Mouse (Mus musculus) gastrocnemius, adult 2 months (tissue): ENCODE data around the gene Aanat. TPM values are rescaled to one million over a fixed set of nuclear protein-coding genes. Genes with fewer than 3 reads are reported as not detected.

Experiments
- DNase-seq: peaks from one replicate; pipeline ENCODE4 v3.0.0; 2022
- H3K27ac ChIP-seq: fragments of 200-600 bp; 2 replicates; pipeline ENCODE4 v1.8.1; 2022; ENCODE audit warnings: mild to moderate bottlenecking
- H3K4me3 ChIP-seq: fragments of 200-600 bp; 2 replicates; pipeline ENCODE4 v1.8.1; 2022; ENCODE audit warnings: mild to moderate bottlenecking, moderate library complexity
- CTCF ChIP-seq: fragments of 200-600 bp; IDR thresholded peaks from 2 replicates; pipeline ENCODE4 v1.8.1; 2022; ENCODE audit warnings: antibody characterized with exemption, mild to moderate bottlenecking, moderate library complexity
- intact Hi-C: fragments of 180-260 bp; cut with DNase I; formaldehyde crosslinking; loops from one replicate; pipeline ENCODE4 v1.15.1; 2025
- total RNA-seq, 2 experiments: library from RNA; stranded (reverse); gene quantifications; 2 replicates each; pipeline ENCODE4 v1.2.3; 2021

Aanat gene
- total RNA-seq, 2 experiments from 2014 or later = not detected

GRCm38 (mm10) chr11:116555572-116555971 is 30.7 kb upstream of the Aanat start:
- peak overlapping the region; percentile 66 for H3K27ac ChIP-seq
- intact Hi-C loops = no loop called here
- TF ChIP-seq CTCF = no peak

GRCm38 (mm10) chr11:116556308-116556707 is 29.9 kb upstream of the Aanat start:
- DNase-seq = peak; percentile 50

More at GRCm38 (mm10) chr11:116555572-116555971, 30.7 kb upstream of the Aanat start:
- no peak for DNase-seq
- no peak overlapping the region for H3K4me3 ChIP-seq

GRCm38 (mm10) chr11:116565283-116566041 is 20.8 kb upstream of the Aanat start:
- H3K27ac ChIP-seq = peak overlapping the region; percentile 31
- DNase-seq = no peak

More at GRCm38 (mm10) chr11:116556308-116556707, 29.9 kb upstream of the Aanat start:
- H3K27ac ChIP-seq = peak overlapping the region; percentile 66
- H3K4me3 ChIP-seq = peak overlapping the region; percentile 9; the same call in 1 of the 2 replicates
- no peak for TF ChIP-seq CTCF
- intact Hi-C loops = no loop called here

GRCm38 (mm10) chr11:116567531-116567930 is 18.7 kb upstream of the Aanat start:
- peak overlapping the region; percentile 71 for H3K27ac ChIP-seq
- intact Hi-C loops = no loop called here
- no peak for TF ChIP-seq CTCF
- peak; percentile 69 for DNase-seq
- H3K4me3 ChIP-seq = peak overlapping the region; percentile 6; the same call in 1 of the 2 replicates

More at GRCm38 (mm10) chr11:116565283-116566041, 20.8 kb upstream of the Aanat start:
- no peak for TF ChIP-seq CTCF
- no peak overlapping the region for H3K4me3 ChIP-seq
- intact Hi-C loops = no loop called here

GRCm38 (mm10) chr11:116570821-116571220 is 15.4 kb upstream of the Aanat start:
- TF ChIP-seq CTCF = no peak
- DNase-seq = no peak
- Histone ChIP-seq H3K27ac (no peak overlapping the region), H3K4me3 (no peak overlapping the region)
- intact Hi-C loops = no loop called here

- no peak overlapping the region for H3K4me3 ChIP-seq
- intact Hi-C loops = no loop called here
- peak; percentile 46 for DNase-seq
- TF ChIP-seq CTCF = no peak
- peak overlapping the region; percentile 35 for H3K27ac ChIP-seq
Observed at GRCm38 (mm10) chr11:116571767-116572679, 14.2 kb upstream of the Aanat start.

GRCm38 (mm10) chr11:116572756-116573543 is 13.3 kb upstream of the Aanat start:
- Histone ChIP-seq H3K4me3 (no peak overlapping the region), H3K27ac (peak overlapping the region; percentile 50)
- intact Hi-C loops = no loop called here
- no peak for TF ChIP-seq CTCF
- DNase-seq = no peak

- Histone ChIP-seq H3K27ac (peak overlapping the region; percentile 2; the same call in 1 of the 2 replicates), H3K4me3 (no peak overlapping the region)
- no peak for DNase-seq
- intact Hi-C loops = no loop called here
- TF ChIP-seq CTCF = no peak
Observed at GRCm38 (mm10) chr11:116574486-116574885, 11.7 kb upstream of the Aanat start.

GRCm38 (mm10) chr11:116574982-116575381 is 11.2 kb upstream of the Aanat start:
- DNase-seq = no peak
- no peak for TF ChIP-seq CTCF
- Histone ChIP-seq H3K4me3 (no peak overlapping the region), H3K27ac (peak overlapping the region; percentile 2; the same call in 1 of the 2 replicates)
- intact Hi-C loops = no loop called here

GRCm38 (mm10) chr11:116575396-116575795 is 10.8 kb upstream of the Aanat start:
- intact Hi-C loops = no loop called here
- no peak for TF ChIP-seq CTCF
- Histone ChIP-seq H3K27ac (peak overlapping the region; percentile 2; the same call in 1 of the 2 replicates), H3K4me3 (no peak overlapping the region)
- no peak for DNase-seq

GRCm38 (mm10) chr11:116579280-116579679 is 7.0 kb upstream of the Aanat start:
- intact Hi-C loops = no loop called here
- H3K4me3 ChIP-seq = no peak overlapping the region
- DNase-seq = peak; percentile 26

More at GRCm38 (mm10) chr11:116579280-116579679, 7.0 kb upstream of the Aanat start:
- no peak for TF ChIP-seq CTCF
- no peak overlapping the region for H3K27ac ChIP-seq
